Mouse (Mus musculus) myocyte (in vitro differentiated cells): Measurements from ENCODE around the gene Gpr4.

ENCODE experiments used
- POLR2A ChIP-seq: IDR thresholded peaks from one replicate; pipeline ENCODE4 v1.6.1; 2011; ENCODE audit warnings: low read depth, mild to moderate bottlenecking, control low read depth, moderate library complexity; ENCODE audit not compliant: insufficient read length
- USF1 ChIP-seq: IDR thresholded peaks from one replicate; pipeline ENCODE4 v1.6.1; 2011; ENCODE audit warnings: low read depth, mild to moderate bottlenecking, control low read depth, moderate library complexity

- TF ChIP-seq USF1 (no peak), POLR2A (no peak)
Observed at GRCm38 (mm10) chr7:19197985-19198384, 14.4 kb upstream of the Gpr4 start.
